Mouse (Mus musculus) limb, embryonic 10.5 days (tissue): ENCODE data around the gene Dhh. TPM values are rescaled to one million over a fixed set of nuclear protein-coding genes. Genes with fewer than 3 reads are reported as not detected.
"Not testable (repeated sequence)": the region's sequence is repeated elsewhere in the genome, so short reads cannot be mapped to it uniquely, and the experiment has no call there.

Experiments used
- DNase-seq: peaks from one replicate; pipeline ENCODE4 v3.0.0-alpha.2; 2017; ENCODE audit warnings: low spot score
- H3K27ac ChIP-seq: fragments of 300-500 bp; sonication (generic); 2 replicates; pipeline ENCODE4 v1.5.1; 2016; ENCODE audit warnings: mild to moderate bottlenecking
- H3K27me3 ChIP-seq: fragments of 300-500 bp; sonication (generic); 2 replicates; pipeline ENCODE4 v1.6.1; 2016; ENCODE audit warnings: low read depth, mild to moderate bottlenecking; ENCODE audit not compliant: poor library complexity, severe bottlenecking
- H3K36me3 ChIP-seq: fragments of 300-500 bp; sonication (generic); 2 replicates; pipeline ENCODE4 v1.6.1; 2016; ENCODE audit warnings: mild to moderate bottlenecking, moderate library complexity
- H3K4me1 ChIP-seq: fragments of 300-500 bp; sonication (generic); 2 replicates; pipeline ENCODE4 v1.6.1; 2016
- H3K4me3 ChIP-seq: fragments of 300-500 bp; sonication (generic); 2 replicates; pipeline ENCODE4 v1.5.1; 2016; ENCODE audit warnings: mild to moderate bottlenecking, moderate library complexity
- H3K9me3 ChIP-seq: fragments of 300-500 bp; sonication (generic); replicated peaks from 2 replicates; pipeline ENCODE4 v1.6.1; 2016; ENCODE audit warnings: mild to moderate bottlenecking
- WGBS: fragments of 180-500 bp; shearing (Covaris S2); methylation state at CpG from one replicate; pipeline ENCODE4 v1.1.7; 2016; 5-methylcytosine and 5-hydroxymethylcytosine counted together
- polyA plus RNA-seq: library from polyadenylated mRNA; unstranded; fragments of >200 nt; fragmentation: Nextera tagmentation; extraction: Ambion mirVana; gene quantifications from 2 replicates; pipeline ENCODE4 v1.2.1, GENCODE M21; 2016

The Dhh gene
- polyA plus RNA-seq, 1 experiment from 2014 or later = 0.46 TPM

GRCm38 (mm10) chr15:98927566-98927965, 29.2 kb upstream of the Dhh start:
- peaks cover 11% of the 10 kb centered on the region; the same call in 1 of the 2 replicates for H3K4me1 ChIP-seq
- no peak for DNase-seq
- H3K4me3 ChIP-seq = no peak overlapping the region
- no peaks in the 10 kb centered on the region for H3K27me3 ChIP-seq
- H3K9me3 ChIP-seq = no peaks in the 10 kb centered on the region
- 86% methylated on average over 5 of the region's 5 CpGs for WGBS
- peaks cover 18% of the 10 kb centered on the region for H3K36me3 ChIP-seq
- H3K27ac ChIP-seq = no peak overlapping the region

GRCm38 (mm10) chr15:98924682-98925081, 26.3 kb upstream of the Dhh start:
- Histone ChIP-seq H3K27me3 (no peaks in the 10 kb centered on the region), H3K9me3 (no peaks in the 10 kb centered on the region), H3K4me3 (no peak overlapping the region), H3K27ac (no peak overlapping the region), H3K36me3 (peaks cover 7% of the 10 kb centered on the region; the same call in 1 of the 2 replicates), H3K4me1 (peaks cover 9% of the 10 kb centered on the region; the same call in 1 of the 2 replicates)
- 78% methylated on average over 3 of the region's 3 CpGs for WGBS
- no peak for DNase-seq

GRCm38 (mm10) chr15:98923031-98923537, 24.7 kb upstream of the Dhh start:
- H3K4me3 ChIP-seq = no peak overlapping the region
- no peaks in the 10 kb centered on the region for H3K9me3 ChIP-seq
- no peak for DNase-seq
- no peak overlapping the region for H3K27ac ChIP-seq
- H3K36me3 ChIP-seq = peaks cover 7% of the 10 kb centered on the region; the same call in 1 of the 2 replicates
- WGBS = 84% methylated on average over 2 of the region's 2 CpGs
- H3K27me3 ChIP-seq = no peaks in the 10 kb centered on the region
- peaks cover 6% of the 10 kb centered on the region; the same call in 1 of the 2 replicates for H3K4me1 ChIP-seq

GRCm38 (mm10) chr15:98922581-98922980, 24.2 kb upstream of the Dhh start:
- H3K36me3 ChIP-seq = peaks cover 7% of the 10 kb centered on the region; the same call in 1 of the 2 replicates
- DNase-seq = no peak
- peaks cover 6% of the 10 kb centered on the region; the same call in 1 of the 2 replicates for H3K4me1 ChIP-seq
- H3K9me3 ChIP-seq = no peaks in the 10 kb centered on the region
- 67% methylated on average over 3 of the region's 3 CpGs for WGBS
- H3K4me3 ChIP-seq = no peak overlapping the region
- no peaks in the 10 kb centered on the region for H3K27me3 ChIP-seq
- H3K27ac ChIP-seq = no peak overlapping the region

- no peak for DNase-seq
- peaks cover 13% of the 10 kb centered on the region for H3K4me1 ChIP-seq
- no peaks in the 10 kb centered on the region for H3K9me3 ChIP-seq
- 80% methylated on average over 5 of the region's 5 CpGs for WGBS
- H3K27ac ChIP-seq = no peak overlapping the region
- H3K4me3 ChIP-seq = no peak overlapping the region
- H3K36me3 ChIP-seq = peaks cover 7% of the 10 kb centered on the region; the same call in 1 of the 2 replicates
- H3K27me3 ChIP-seq = no peaks in the 10 kb centered on the region
Measured at GRCm38 (mm10) chr15:98921510-98921909, 23.2 kb upstream of the Dhh start.

- peaks cover 20% of the 10 kb centered on the region for H3K4me1 ChIP-seq
- DNase-seq, H3K9me3 ChIP-seq, H3K27me3 ChIP-seq: not testable (repeated sequence)
- peak overlapping the region; percentile 80 for H3K4me3 ChIP-seq
- H3K27ac ChIP-seq = peak overlapping the region; percentile 94
- 27% methylated on average over 8 of the region's 8 CpGs for WGBS
- H3K36me3 ChIP-seq = peaks cover 27% of the 10 kb centered on the region
Measured at GRCm38 (mm10) chr15:98918499-98918895, 20.2 kb upstream of the Dhh start.

GRCm38 (mm10) chr15:98917538-98918498, 19.5 kb upstream of the Dhh start, which contains the start of gene Lmbr1l:
Lmbr1l (minus strand) TSS chr15:98918231.
- peak within 1 kb of the TSS; percentile 94 for H3K27ac ChIP-seq
- WGBS = under 1% methylated on average over 79 of the region's 82 CpGs
- peak; percentile 96 for DNase-seq
- peak within 1 kb of the TSS; percentile 80 for H3K4me3 ChIP-seq
- no peaks in the 10 kb centered on the region for H3K9me3 ChIP-seq
- H3K4me1 ChIP-seq = peaks cover 20% of the 10 kb centered on the region
- no peaks in the 10 kb centered on the region for H3K27me3 ChIP-seq
- H3K36me3 ChIP-seq = peaks cover 33% of the 10 kb centered on the region

- Histone ChIP-seq H3K27ac (peak overlapping the region; percentile 94), H3K4me1 (peaks cover 20% of the 10 kb centered on the region), H3K36me3 (peaks cover 41% of the 10 kb centered on the region), H3K4me3 (peak overlapping the region; percentile 80), H3K27me3 (no peaks in the 10 kb centered on the region), H3K9me3 (no peaks in the 10 kb centered on the region)
- under 1% methylated on average over 14 of the region's 14 CpGs for WGBS
- DNase-seq = no peak
Measured at GRCm38 (mm10) chr15:98917091-98917490, 18.8 kb upstream of the Dhh start.

- peaks cover 47% of the 10 kb centered on the region for H3K36me3 ChIP-seq
- H3K4me3 ChIP-seq = peak overlapping the region; percentile 80
- H3K27me3 ChIP-seq = no peaks in the 10 kb centered on the region
- no peak for DNase-seq
- peaks cover 20% of the 10 kb centered on the region for H3K4me1 ChIP-seq
- no peaks in the 10 kb centered on the region for H3K9me3 ChIP-seq
- 85% methylated on average over 4 of the region's 4 CpGs for WGBS
- H3K27ac ChIP-seq = no peak overlapping the region
Measured at GRCm38 (mm10) chr15:98916016-98916415, 17.7 kb upstream of the Dhh start.

- Histone ChIP-seq H3K27me3 (no peaks in the 10 kb centered on the region), H3K4me3 (no peak overlapping the region), H3K27ac (no peak overlapping the region), H3K36me3 (peaks cover 58% of the 10 kb centered on the region), H3K9me3 (no peaks in the 10 kb centered on the region), H3K4me1 (peaks cover 20% of the 10 kb centered on the region)
- WGBS = 93% methylated on average over 6 of the region's 6 CpGs
- DNase-seq = no peak
Measured at GRCm38 (mm10) chr15:98914903-98915302, 16.6 kb upstream of the Dhh start.

GRCm38 (mm10) chr15:98904692-98905091, 6.4 kb upstream of the Dhh start:
- Histone ChIP-seq H3K27me3 (peaks cover 12% of the 10 kb centered on the region), H3K36me3 (peaks cover 72% of the 10 kb centered on the region), H3K4me3 (no peak overlapping the region), H3K9me3 (no peaks in the 10 kb centered on the region), H3K27ac (no peak overlapping the region), H3K4me1 (no peaks in the 10 kb centered on the region)
- WGBS = 31% methylated on average over 10 of the region's 10 CpGs
- DNase-seq = peak; percentile 74

GRCm38 (mm10) chr15:98902600-98902999, 4.3 kb upstream of the Dhh start:
- no peak overlapping the region for H3K27ac ChIP-seq
- peaks cover 51% of the 10 kb centered on the region for H3K36me3 ChIP-seq
- WGBS = 94% methylated on average over 2 of the region's 2 CpGs
- no peak overlapping the region for H3K4me3 ChIP-seq
- peaks cover 11% of the 10 kb centered on the region for H3K4me1 ChIP-seq
- no peak for DNase-seq
- peaks cover 33% of the 10 kb centered on the region for H3K27me3 ChIP-seq
- H3K9me3 ChIP-seq = no peaks in the 10 kb centered on the region

- Histone ChIP-seq H3K4me3 (no peak overlapping the region), H3K9me3 (no peaks in the 10 kb centered on the region), H3K4me1 (peaks cover 18% of the 10 kb centered on the region), H3K27me3 (peaks cover 44% of the 10 kb centered on the region), H3K27ac (no peak overlapping the region), H3K36me3 (peaks cover 41% of the 10 kb centered on the region)
- WGBS = 60% methylated on average over 1 of the region's 1 CpGs
- DNase-seq = no peak
Measured at GRCm38 (mm10) chr15:98901530-98901929, 3.2 kb upstream of the Dhh start.
